In genomic region chr6:71909840-71910239, GRCm38 (mm10) we compare ENCODE assay signal across 8 mouse cellular contexts. TPM values are rescaled to one million over a fixed set of nuclear protein-coding genes. Genes with fewer than 3 reads are reported as not detected.
A peak's percentile ranks its signal among the peaks of the same experiment; 100 is the strongest.
DNase-seq lines count a peak whose midpoint lies in the region; ATAC-seq and TF ChIP-seq lines count a peak whose summit lies in the region.

No protein-coding gene starts in this region.

- H3K9ac ChIP-seq in kidney, postnatal 0 days (ENCODE audit: low read depth, low read length): no peak overlapping the region
- no peak overlapping the region for H3K9ac ChIP-seq in forebrain, postnatal 0 days

- ATAC-seq in kidney, postnatal 0 days (replicated peaks; ENCODE audit: low FRiP score, low read depth): no peak
- no peak for ATAC-seq in forebrain, postnatal 0 days

- no peak for TF ChIP-seq CTCF in kidney, postnatal 0 days (IDR thresholded peaks at IDR 0.05; ENCODE audit: low read depth)
- TF ChIP-seq CTCF in forebrain, postnatal 0 days (IDR thresholded peaks at IDR 0.05; ENCODE audit: low read depth): peak; percentile 9; the same call in 1 of the 2 replicates

- intact Hi-C loops in left cerebral cortex, postnatal 4 days (cut with DNase I): no loop called here

- H3K27me3 ChIP-seq in kidney, postnatal 0 days (ENCODE audit: insufficient read depth, low read length): no peaks in the 10 kb centered on the region
- H3K27me3 ChIP-seq in forebrain, postnatal 0 days (ENCODE audit: insufficient read depth, low read length): no peaks in the 10 kb centered on the region
- H3K27me3 ChIP-seq in megakaryocyte, embryonic 14.5 days (replicated peaks): no peaks in the 10 kb centered on the region

- no peaks in the 10 kb centered on the region for H3K4me1 ChIP-seq in kidney, postnatal 0 days (replicated peaks; ENCODE audit: insufficient read depth, low read length)
- peaks cover 3% of the 10 kb centered on the region; the same call in 1 of the 2 replicates for H3K4me1 ChIP-seq in forebrain, postnatal 0 days (ENCODE audit: insufficient read depth)
- H3K4me1 ChIP-seq in megakaryocyte, embryonic 14.5 days: peaks cover 40% of the 10 kb centered on the region

- no peak overlapping the region for H3K27ac ChIP-seq in kidney, postnatal 0 days
- H3K27ac ChIP-seq in forebrain, postnatal 0 days (ENCODE audit: low read depth, low read length): no peak overlapping the region

- no peaks in the 10 kb centered on the region for H3K9me3 ChIP-seq in kidney, postnatal 0 days (replicated peaks; ENCODE audit: low read length)
- no peaks in the 10 kb centered on the region for H3K9me3 ChIP-seq in forebrain, postnatal 0 days (ENCODE audit: low read length)
- no peaks in the 10 kb centered on the region for H3K9me3 ChIP-seq in megakaryocyte, embryonic 14.5 days

- peak overlapping the region; percentile 76 for H3K4me2 ChIP-seq in kidney, postnatal 0 days (ENCODE audit: low read length)
- H3K4me2 ChIP-seq in forebrain, postnatal 0 days (ENCODE audit: low read depth): peak overlapping the region; percentile 55

- peak overlapping the region; percentile 79; the same call in 1 of the 2 replicates for H3K4me3 ChIP-seq in kidney, postnatal 0 days (replicated peaks; ENCODE audit: low read depth, low read length)
- H3K4me3 ChIP-seq in forebrain, postnatal 0 days (ENCODE audit: low read depth, low read length): no peak overlapping the region; the same call in 1 of the 2 replicates
- H3K4me3 ChIP-seq in megakaryocyte, embryonic 14.5 days (replicated peaks): peak overlapping the region; percentile 97

- H3K36me3 ChIP-seq in kidney, postnatal 0 days (ENCODE audit: insufficient read depth, low read length): peaks cover 9% of the 10 kb centered on the region; the same call in 1 of the 2 replicates
- H3K36me3 ChIP-seq in forebrain, postnatal 0 days (ENCODE audit: insufficient read depth): peaks cover 19% of the 10 kb centered on the region
- peaks cover 45% of the 10 kb centered on the region for H3K36me3 ChIP-seq in megakaryocyte, embryonic 14.5 days (replicated peaks; ENCODE audit: low read length)

- 80% methylated on average over 6 of the region's 6 CpGs for WGBS in kidney, postnatal 0 days
- WGBS in forebrain, postnatal 0 days: 75% methylated on average over 6 of the region's 6 CpGs

- no peak for DNase-seq in kidney, postnatal 0 days (ENCODE audit: low spot score)
- no peak for DNase-seq in kidney, postnatal 4 days
- DNase-seq in MN1 (ENCODE audit: low spot score): peak; percentile 20
- no peak for DNase-seq in forebrain, postnatal 0 days
- DNase-seq in left cerebral cortex, adult 8-10 months (ENCODE audit: low spot score in 2 of 2): no peak
- no peak for DNase-seq in left cerebral cortex, postnatal 4 days
- DNase-seq in layer of hippocampus, adult 11-12 months (ENCODE audit: low spot score): no peak

RNA-seq across cellular contexts. Expression of gene Polr1a, which starts 1.0 kb away (rescaled TPM):
- 17.5 and 18.3 TPM in 2 replicates for polyA plus RNA-seq in kidney, postnatal 0 days (2015; fragmentation: Nextera tagmentation; extraction: Ambion mirVana)
- 20.3 and 20.9 TPM in 2 replicates for total RNA-seq in forebrain, postnatal 0 days (2014; rRNA removed)
- polyA plus RNA-seq in forebrain, postnatal 0 days (2015; fragmentation: Nextera tagmentation; extraction: Ambion mirVana): 8.1 and 13.5 TPM in 2 replicates
- polyA plus RNA-seq in megakaryocyte, embryonic 14.5 days (2012; ENCODE audit: insufficient read depth, low replicate concordance): 3.2 and 4.9 TPM in 2 replicates
- total RNA-seq in left cerebral cortex, adult 8-10 months (2022): 10 to 100 TPM; 31.2 to 35.9 (median 33.1) TPM
- 10 to 100 TPM; 36.7 to 40.3 TPM for total RNA-seq in left cerebral cortex, postnatal 4 days (2021)

RNA-seq across cellular contexts. Expression of gene Ptcd3, which starts 1.3 kb away (rescaled TPM):
- 61.3 and 66.4 TPM in 2 replicates for polyA plus RNA-seq in kidney, postnatal 0 days (2015; fragmentation: Nextera tagmentation; extraction: Ambion mirVana)
- 80.7 and 91.1 TPM in 2 replicates for total RNA-seq in forebrain, postnatal 0 days (2014; rRNA removed)
- polyA plus RNA-seq in forebrain, postnatal 0 days (2015; fragmentation: Nextera tagmentation; extraction: Ambion mirVana): 54.0 and 63.5 TPM in 2 replicates
- 1.5 and 2.1 TPM in 2 replicates for polyA plus RNA-seq in megakaryocyte, embryonic 14.5 days (2012; ENCODE audit: insufficient read depth, low replicate concordance)
- total RNA-seq in left cerebral cortex, adult 8-10 months (2022): 10 to 100 TPM; 61.7 to 69.8 (median 68.6) TPM
- 10 to 100 TPM; 77.3 to 80.5 TPM for total RNA-seq in left cerebral cortex, postnatal 4 days (2021)
